Mouse (Mus musculus) kidney, adult 2 months (tissue): Measurements from ENCODE around the gene Hba-x. TPM values are rescaled to one million over a fixed set of nuclear protein-coding genes. Genes with fewer than 3 reads are reported as not detected.

ENCODE experiments used
- DNase-seq: peaks from one replicate; pipeline ENCODE4 v3.0.0; 2021
- H3K27ac ChIP-seq: fragments of 200-500 bp; 2 replicates; pipeline ENCODE4 v1.5.1; 2012; ENCODE audit warnings: low read depth, low read length, control low read depth, inconsistent platforms; ENCODE audit not compliant: insufficient read depth
- H3K27me3 ChIP-seq: fragments of 200-500 bp; replicated peaks from 2 replicates; pipeline ENCODE4 v1.6.1; 2012; ENCODE audit warnings: mild to moderate bottlenecking, moderate library complexity, low read length, inconsistent platforms; ENCODE audit not compliant: control insufficient read depth, insufficient read depth
- H3K36me3 ChIP-seq: fragments of 200-500 bp; 2 replicates; pipeline ENCODE4 v1.6.1; 2012; ENCODE audit warnings: mild to moderate bottlenecking, moderate library complexity, low read length, inconsistent platforms; ENCODE audit not compliant: control insufficient read depth, insufficient read depth
- H3K4me1 ChIP-seq: fragments of 200-500 bp; 2 replicates; pipeline ENCODE4 v1.6.1; 2011; ENCODE audit warnings: low read length; ENCODE audit not compliant: control insufficient read depth, insufficient read depth
- H3K4me3 ChIP-seq: fragments of 200-500 bp; 2 replicates; pipeline ENCODE4 v1.5.1; 2011; ENCODE audit warnings: mild to moderate bottlenecking, low read depth, low read length, control low read depth; ENCODE audit not compliant: insufficient read depth
- CTCF ChIP-seq: fragments of 200-500 bp; conservative IDR thresholded peaks from 2 replicates; pipeline ENCODE4 v1.5.1; 2011; ENCODE audit warnings: low read depth, mild to moderate bottlenecking, control low read depth, low read length, moderate library complexity, mixed read lengths; ENCODE audit not compliant: insufficient read depth, insufficient read length
- POLR2A ChIP-seq: fragments of 200-500 bp; IDR thresholded peaks from one replicate; pipeline ENCODE4 v1.6.1; 2011; ENCODE audit warnings: low read depth, low read length, control low read depth
- WGBS: fragments of 180-500 bp; shearing (Covaris S2); methylation state at CpG from one replicate; pipeline ENCODE4 v1.1.7; 2018; 5-methylcytosine and 5-hydroxymethylcytosine counted together
- polyA plus RNA-seq: library from polyadenylated mRNA; depleted of rRNA; stranded (reverse); fragments of >200 nt; gene quantifications from 2 replicates; pipeline ENCODE4 v1.2.3, GENCODE M21; 2012

The Hba-x gene
- polyA plus RNA-seq, 1 experiment: not detected

DNA sequence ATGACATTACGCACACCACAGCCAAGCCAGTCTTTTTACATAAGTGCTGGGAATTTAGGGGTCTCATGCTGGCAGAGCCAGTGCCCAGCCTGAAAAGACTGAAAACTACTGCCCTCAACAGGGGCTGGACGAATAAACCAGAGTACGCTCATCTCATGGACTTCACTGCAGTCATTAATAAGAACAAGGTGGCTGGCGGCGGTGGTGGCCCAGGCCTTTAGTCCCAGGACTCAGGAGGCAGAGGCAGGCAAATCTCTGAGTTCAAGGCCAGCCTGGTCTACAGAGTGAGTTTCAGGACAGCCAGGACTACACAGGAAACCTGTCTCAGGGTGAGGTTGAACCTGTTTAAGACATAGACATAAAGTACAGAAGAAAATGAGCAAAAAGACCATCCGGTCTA, 10.0 kb upstream of the Hba-x start:
- H3K27me3 ChIP-seq: no peaks in the 10 kb centered on the region
- WGBS: 93% methylated on average over 6 of the region's 6 CpGs
- TF ChIP-seq CTCF (no peak), POLR2A (no peak)
- H3K27ac ChIP-seq: no peak overlapping the region
- H3K36me3 ChIP-seq: peaks cover 2% of the 10 kb centered on the region; the same call in 1 of the 2 replicates
- H3K4me3 ChIP-seq: no peak overlapping the region
- peaks cover 2% of the 10 kb centered on the region; the same call in 1 of the 2 replicates for H3K4me1 ChIP-seq
- no peak for DNase-seq

DNA sequence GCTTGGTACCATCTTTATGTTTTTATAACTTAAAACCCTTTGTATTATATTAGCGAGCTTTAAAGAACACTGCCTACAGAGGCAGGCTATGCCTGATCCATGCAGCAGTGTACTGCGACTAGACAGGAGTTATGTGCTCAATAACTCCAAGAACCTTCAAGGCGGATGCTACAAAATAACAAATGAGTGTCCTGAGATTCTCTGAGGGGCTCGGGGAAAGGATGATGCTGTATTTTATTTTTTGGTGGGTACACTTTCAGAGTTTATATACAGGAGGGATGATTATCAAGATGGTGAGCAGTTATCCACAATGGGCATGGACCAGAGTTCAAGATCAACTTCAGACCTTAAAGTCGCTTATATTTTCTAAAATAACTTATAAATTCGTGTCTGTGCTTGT, 9.4 kb upstream of the Hba-x start:
- WGBS: 13% methylated on average over 6 of the region's 6 CpGs
- H3K27ac ChIP-seq: peak overlapping the region; percentile 91
- TF ChIP-seq CTCF (no peak), POLR2A (no peak)

DNA sequence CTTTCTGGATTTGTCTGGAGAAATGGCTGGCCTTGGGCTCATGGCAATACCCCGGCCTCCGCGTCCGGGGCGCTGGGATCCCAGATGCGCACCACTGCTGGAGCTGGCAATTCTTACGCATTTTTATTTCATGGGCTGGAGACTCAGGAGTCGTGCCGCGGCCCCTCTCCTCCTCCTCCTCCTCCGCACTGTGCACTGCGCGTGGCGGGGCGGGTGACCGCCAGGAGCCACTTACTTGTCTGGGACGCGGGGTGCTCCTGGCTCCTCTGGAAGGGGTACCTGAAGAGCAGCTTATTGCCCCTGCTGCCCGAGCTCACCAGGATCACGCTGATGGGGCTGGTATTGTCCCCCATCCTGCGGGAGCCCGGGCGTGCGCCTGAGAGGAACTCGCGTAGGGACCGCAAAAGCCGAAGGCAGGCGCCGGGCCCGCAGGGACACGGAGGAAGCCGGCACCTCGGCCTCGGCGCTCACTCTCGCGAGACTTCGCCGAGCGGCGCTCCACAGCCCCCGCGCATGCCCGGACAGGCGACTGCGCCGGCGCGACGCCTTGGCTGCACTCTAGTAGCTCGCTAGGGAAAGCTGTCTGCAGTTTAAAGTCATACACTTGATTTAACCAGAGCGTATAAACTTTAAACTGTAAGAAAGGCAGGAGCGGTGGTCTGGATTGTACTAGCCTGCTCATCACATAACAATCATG, 8.9 kb upstream of the Hba-x start, which contains the start of gene Nprl3:
Gene Nprl3, minus strand, starts transcription at position 520 of the 697 bp plus-strand sequence.
- under 1% methylated on average over 54 of the region's 54 CpGs for WGBS
- no peaks in the 10 kb centered on the region for H3K27me3 ChIP-seq
- peak; percentile 98 for DNase-seq
- no peaks in the 10 kb centered on the region for H3K36me3 ChIP-seq
- peak within 1 kb of the TSS; percentile 91 for H3K27ac ChIP-seq
- H3K4me3 ChIP-seq: peak within 1 kb of the TSS; percentile 95
- peaks cover 2% of the 10 kb centered on the region; the same call in 1 of the 2 replicates for H3K4me1 ChIP-seq
- TF ChIP-seq CTCF (no peak), POLR2A (peak; percentile 76)

More for the DNA sequence above, 9.4 kb upstream of the Hba-x start:
- H3K27me3 ChIP-seq: no peaks in the 10 kb centered on the region
- H3K4me1 ChIP-seq: peaks cover 2% of the 10 kb centered on the region; the same call in 1 of the 2 replicates
- H3K36me3 ChIP-seq: no peaks in the 10 kb centered on the region
- H3K4me3 ChIP-seq: peak overlapping the region; percentile 95
- DNase-seq: no peak

DNA sequence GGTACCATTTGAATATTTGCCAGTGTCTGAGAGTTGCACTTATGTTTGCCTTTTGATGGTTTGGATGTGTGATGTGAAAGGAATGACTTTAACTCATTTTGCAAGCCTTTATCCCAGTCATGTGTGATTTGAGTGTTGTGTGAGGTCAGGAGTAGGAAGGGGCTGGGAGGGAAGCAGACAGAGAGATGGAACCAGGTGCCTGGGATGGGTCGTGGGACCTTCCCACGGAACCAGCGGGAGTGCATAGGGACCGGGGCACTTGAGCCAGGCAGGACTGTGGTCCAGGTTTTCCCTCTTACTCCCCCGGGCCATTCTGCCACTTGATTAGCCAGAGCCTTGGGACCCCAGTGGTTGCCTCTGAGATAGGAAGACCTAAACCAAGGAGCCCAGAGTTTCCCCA, 8.2 kb upstream of the Hba-x start:
- DNase-seq: no peak
- H3K27me3 ChIP-seq: no peaks in the 10 kb centered on the region
- H3K36me3 ChIP-seq: no peaks in the 10 kb centered on the region
- H3K4me1 ChIP-seq: peaks cover 2% of the 10 kb centered on the region; the same call in 1 of the 2 replicates
- WGBS: 21% methylated on average over 5 of the region's 5 CpGs
- no peak for TF ChIP-seq CTCF
- TF ChIP-seq POLR2A: no peak
- no peak overlapping the region for H3K4me3 ChIP-seq
- H3K27ac ChIP-seq: peak overlapping the region; percentile 29; the same call in 1 of the 2 replicates

DNA sequence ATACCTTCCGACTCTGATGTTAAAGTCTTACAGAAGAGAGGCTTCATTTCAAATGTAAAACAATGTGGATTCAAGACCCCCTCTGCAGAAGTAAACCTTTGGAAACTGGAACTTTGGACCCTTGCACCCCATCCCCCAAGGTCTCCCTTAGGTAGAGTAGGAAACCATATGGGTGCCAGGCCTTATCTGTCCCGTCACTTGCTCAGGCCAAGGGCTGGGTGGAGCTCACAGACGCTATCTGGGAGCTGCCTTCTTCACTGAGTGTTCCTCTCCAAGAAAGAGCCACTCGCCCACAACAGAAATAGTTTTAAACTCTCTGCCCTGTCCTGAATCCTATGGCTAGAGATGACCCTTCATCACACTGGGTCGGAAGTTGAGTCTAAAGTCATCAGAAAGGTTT, 7.2 kb upstream of the Hba-x start:
- H3K36me3 ChIP-seq: no peaks in the 10 kb centered on the region
- H3K4me1 ChIP-seq: peaks cover 2% of the 10 kb centered on the region; the same call in 1 of the 2 replicates
- no peaks in the 10 kb centered on the region for H3K27me3 ChIP-seq
- no peak overlapping the region for H3K27ac ChIP-seq
- DNase-seq: no peak
- no peak for TF ChIP-seq POLR2A
- no peak for TF ChIP-seq CTCF
- no peak overlapping the region for H3K4me3 ChIP-seq
- 89% methylated on average over 5 of the region's 5 CpGs for WGBS

DNA sequence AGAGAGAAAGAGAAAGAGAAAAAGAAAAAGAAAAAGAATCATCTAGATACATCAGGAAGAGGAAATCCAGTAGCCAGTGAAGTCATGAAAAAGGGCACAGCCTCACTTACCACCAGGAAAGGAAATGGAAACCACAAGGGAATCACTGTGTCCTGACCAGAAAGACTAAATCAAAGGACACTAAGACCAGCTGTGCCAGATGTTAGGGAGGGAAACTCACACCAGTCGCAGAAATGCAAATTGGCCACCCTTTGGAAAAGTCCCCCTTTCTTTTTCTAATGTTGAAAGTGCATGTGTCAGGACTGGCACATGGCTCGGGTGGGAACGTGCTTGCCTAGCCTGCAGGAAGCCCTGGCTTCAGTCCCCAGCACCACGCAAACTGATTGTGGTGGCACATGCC, 5.0 kb upstream of the Hba-x start:
- H3K36me3 ChIP-seq: no peaks in the 10 kb centered on the region
- no peak overlapping the region for H3K4me3 ChIP-seq
- no peak overlapping the region for H3K27ac ChIP-seq
- DNase-seq: no peak
- 46% methylated on average over 4 of the region's 4 CpGs for WGBS
- peaks cover 2% of the 10 kb centered on the region; the same call in 1 of the 2 replicates for H3K4me1 ChIP-seq
- H3K27me3 ChIP-seq: no peaks in the 10 kb centered on the region
- TF ChIP-seq POLR2A: no peak
- TF ChIP-seq CTCF: no peak

DNA sequence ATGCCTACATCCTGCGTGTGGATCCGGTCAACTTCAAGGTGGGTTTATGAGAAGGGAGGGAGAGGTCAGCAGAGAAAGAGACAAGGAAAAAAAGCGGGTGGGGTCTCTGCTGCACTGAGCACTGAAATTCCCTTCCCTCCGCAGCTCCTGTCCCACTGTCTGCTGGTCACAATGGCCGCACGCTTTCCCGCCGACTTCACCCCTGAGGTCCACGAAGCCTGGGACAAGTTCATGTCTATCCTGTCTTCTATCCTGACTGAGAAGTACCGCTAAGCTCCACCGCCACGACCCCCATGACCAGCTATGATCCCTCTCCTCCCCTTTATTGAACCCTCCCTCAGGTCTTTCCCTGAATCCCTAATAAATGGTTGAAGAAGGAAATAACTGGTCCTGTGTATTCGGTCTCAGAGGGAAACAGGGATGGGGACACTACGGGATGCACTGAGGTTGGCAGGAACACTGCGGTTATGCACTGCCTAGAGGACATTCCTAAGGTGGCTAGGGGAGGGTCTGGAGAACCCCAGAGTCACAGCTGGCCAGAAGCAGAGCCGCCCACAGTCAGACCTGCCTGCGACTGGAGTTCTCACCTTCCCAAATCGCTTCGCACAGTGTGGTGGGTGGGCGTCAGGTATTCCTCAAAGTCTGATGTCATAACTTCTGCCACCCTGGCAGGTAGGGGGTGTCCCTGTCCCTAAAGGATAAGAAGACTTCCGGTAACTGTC, 1.7 kb downstream of the Hba-x start:
- Histone ChIP-seq H3K27ac (no peak overlapping the region), H3K4me1 (no peaks in the 10 kb centered on the region), H3K4me3 (no peak overlapping the region), H3K27me3 (no peaks in the 10 kb centered on the region), H3K36me3 (no peaks in the 10 kb centered on the region)
- WGBS: 74% methylated on average over 21 of the region's 21 CpGs
- no peak for TF ChIP-seq CTCF
- no peak for TF ChIP-seq POLR2A
- DNase-seq: no peak
